Mouse (Mus musculus) C2C12 (cell line): Measurements from ENCODE around the gene Trim8.

Experiments used
- CEBPB ChIP-seq: IDR thresholded peaks from one replicate; pipeline ENCODE4 v1.6.1; 2011; ENCODE audit warnings: low read depth, mild to moderate bottlenecking, control low read depth, moderate library complexity
- CTCF ChIP-seq: IDR thresholded peaks from one replicate; pipeline ENCODE4 v1.5.1; 2011; ENCODE audit not compliant: control insufficient read depth, insufficient read depth, insufficient read length
- MYOD1 ChIP-seq: IDR thresholded peaks from one replicate; pipeline ENCODE4 v1.6.1; 2011; ENCODE audit warnings: low read depth; ENCODE audit not compliant: control insufficient read depth, insufficient read length

DNA sequence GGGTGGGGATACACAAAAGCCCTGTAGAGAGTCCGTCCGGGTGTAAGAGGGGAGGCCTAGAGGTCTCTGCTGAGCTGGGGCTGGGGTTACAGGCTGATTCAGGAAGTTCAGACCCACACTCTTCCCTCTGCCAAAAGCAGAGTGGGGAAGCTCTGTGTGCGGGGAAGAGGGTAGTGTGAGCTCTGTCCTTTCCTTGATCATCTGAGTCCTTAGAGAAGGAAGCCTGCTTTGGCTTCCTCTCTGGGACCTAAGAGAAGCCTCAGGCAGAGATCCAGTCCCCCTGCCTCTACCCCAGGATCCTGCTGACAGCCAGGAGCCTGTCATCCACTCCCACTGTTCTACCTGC is 4.8 kb downstream of the Trim8 start:
- TF ChIP-seq MYOD1 (no peak), CTCF (no peak), CEBPB (no peak)
